Mouse (Mus musculus) olfactory bulb, adult 2 months (tissue): ENCODE data around the gene Fstl1.

ENCODE experiments used
- CTCF ChIP-seq: fragments of 200-500 bp; IDR thresholded peaks from 2 replicates; pipeline ENCODE4 v1.5.1; 2012; ENCODE audit warnings: low read depth, mild to moderate bottlenecking, low read length, moderate library complexity; ENCODE audit not compliant: insufficient read depth
- POLR2A ChIP-seq: fragments of 200-500 bp; IDR thresholded peaks from 2 replicates; pipeline ENCODE4 v1.6.1; 2012; ENCODE audit warnings: mild to moderate bottlenecking, low read depth, low read length, moderate library complexity; ENCODE audit not compliant: insufficient read depth

DNA sequence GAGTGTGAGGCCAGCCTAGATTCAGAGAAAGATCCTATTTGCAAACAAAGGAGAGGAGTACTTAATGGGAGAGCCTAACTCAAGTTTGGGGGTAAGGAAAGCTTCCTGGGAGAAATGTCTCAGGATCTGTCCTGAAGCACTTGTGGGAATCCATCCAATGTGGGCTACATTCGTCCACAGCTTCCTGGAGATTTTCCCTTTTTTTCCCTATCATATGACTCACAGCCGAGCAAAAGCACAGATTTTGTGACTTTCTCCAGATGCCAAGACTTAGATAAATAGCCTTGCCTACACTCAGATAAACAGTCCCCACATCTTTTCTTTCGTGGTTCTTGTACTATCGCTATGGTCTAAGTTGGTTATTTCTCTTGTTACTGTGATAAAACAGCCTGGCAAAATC lies 34.4 kb upstream of the Fstl1 start:
- TF ChIP-seq CTCF (no peak), POLR2A (no peak)
